Mouse (Mus musculus) spleen, postnatal 36 days (tissue): ENCODE measurements at regions not wholly inside any gene's neighbourhood (a gene's known extent, or its start where the extent isn't known, plus 50 kb on each side); places are given as distances from the start of the nearest gene placed in this dataset.

Source experiments
- DNase-seq, 2 experiments: peaks; one replicate each; pipeline ENCODE4 v3.0.0; 2022; ENCODE audit warnings: low spot score in 2 of 2, mixed read lengths in 1 of 2

- DNase-seq: no peak
Measured at GRCm38 (mm10) chr6:4405301-4405700, 99.3 kb upstream of the Col1a2 start.

- DNase-seq: no peak
Measured at GRCm38 (mm10) chr6:4407748-4408147, 96.9 kb upstream of the Col1a2 start.

GRCm38 (mm10) chr6:4413201-4413600 is 91.4 kb upstream of the Col1a2 start:
- DNase-seq: no peak

- DNase-seq: no peak
Measured at GRCm38 (mm10) chr6:4414166-4414565, 90.4 kb upstream of the Col1a2 start.

GRCm38 (mm10) chr6:4415206-4415605 is 89.4 kb upstream of the Col1a2 start:
- DNase-seq: no peak

- no peak for DNase-seq
Measured at GRCm38 (mm10) chr6:4417247-4417709, 87.3 kb upstream of the Col1a2 start.

- no peak for DNase-seq
Measured at GRCm38 (mm10) chr6:4418376-4418775, 86.2 kb upstream of the Col1a2 start.

- peak in 1 of 2 experiments; percentile 9 for DNase-seq
Measured at GRCm38 (mm10) chr6:4418941-4419351, 85.7 kb upstream of the Col1a2 start.

GRCm38 (mm10) chr6:4421466-4421865 is 83.1 kb upstream of the Col1a2 start:
- no peak for DNase-seq

GRCm38 (mm10) chr6:4427122-4427521 is 77.5 kb upstream of the Col1a2 start:
- no peak for DNase-seq

GRCm38 (mm10) chr6:4430704-4431310 is 73.8 kb upstream of the Col1a2 start:
- no peak for DNase-seq

- no peak for DNase-seq
Measured at GRCm38 (mm10) chr6:4432192-4432591, 72.4 kb upstream of the Col1a2 start.

- no peak for DNase-seq
Measured at GRCm38 (mm10) chr6:4436439-4436838, 68.2 kb upstream of the Col1a2 start.

GRCm38 (mm10) chr6:4436874-4437273 is 67.7 kb upstream of the Col1a2 start:
- DNase-seq: no peak

- DNase-seq: no peak
Measured at GRCm38 (mm10) chr6:4441618-4442167, 62.9 kb upstream of the Col1a2 start.

GRCm38 (mm10) chr6:4445906-4446305 is 58.7 kb upstream of the Col1a2 start:
- DNase-seq: no peak

- DNase-seq: no peak
Measured at GRCm38 (mm10) chr6:4451227-4451626, 53.4 kb upstream of the Col1a2 start.
